ENCODE assay signal across 21 mouse cellular contexts in genomic region chr4:124632856-124633255, GRCm38 (mm10). TPM values are rescaled to one million over a fixed set of nuclear protein-coding genes. Genes with fewer than 3 reads are reported as not detected.
DNase-seq lines count a peak whose midpoint lies in the region; ATAC-seq lines count a peak whose summit lies in the region.
"Had no signal": no experiment of that assay in that cellular context is flagged by ENCODE, and none has a peak within 500 bp of the region (broad histone marks: within the 10 kb centered on the region; RNA-seq: fewer than 3 reads in every experiment).

No protein-coding gene starts in this region.

- no peak for ATAC-seq in midbrain, embryonic 13.5 days
- ATAC-seq in midbrain, embryonic 11.5 days (ENCODE audit: low FRiP score), result no peak
- ATAC-seq: forebrain, embryonic 13.5 days; forebrain, embryonic 15.5 days; forebrain, postnatal 0 days had no signal

- no peaks in the 10 kb centered on the region for H3K9me3 ChIP-seq in midbrain, embryonic 13.5 days
- H3K9me3 ChIP-seq in midbrain, embryonic 11.5 days (ENCODE audit: control insufficient read depth, low read length), result no peaks in the 10 kb centered on the region
- H3K9me3 ChIP-seq: embryonic facial prominence, embryonic 10.5 days; embryonic facial prominence, embryonic 12.5 days; forebrain, embryonic 13.5 days; forebrain, embryonic 15.5 days had no signal

- H3K27me3 ChIP-seq in midbrain, embryonic 13.5 days, result 0 out of 2 replicates have a peak, but pooled peaks cover 4% of the 10 kb centered on the region
- H3K27me3 ChIP-seq in midbrain, embryonic 11.5 days (ENCODE audit: control insufficient read depth, insufficient read depth, low read length), result no peaks in the 10 kb centered on the region
- H3K27me3 ChIP-seq: forebrain, embryonic 15.5 days had no signal

- no peak overlapping the region for H3K4me3 ChIP-seq in midbrain, embryonic 13.5 days (replicated peaks)
- no peak overlapping the region for H3K4me3 ChIP-seq in midbrain, embryonic 11.5 days (ENCODE audit: low read depth, low read length)
- H3K4me3 ChIP-seq: embryonic facial prominence, embryonic 10.5 days; embryonic facial prominence, embryonic 12.5 days; forebrain, embryonic 13.5 days; forebrain, embryonic 15.5 days had no signal

- WGBS in midbrain, embryonic 13.5 days, result 72% methylated on average over 10 of the region's 10 CpGs
- WGBS in midbrain, embryonic 11.5 days, result 75% methylated on average over 10 of the region's 10 CpGs

- peak overlapping the region; percentile 51; the same call in 1 of the 2 replicates for H3K27ac ChIP-seq in midbrain, embryonic 13.5 days
- H3K27ac ChIP-seq in midbrain, embryonic 11.5 days (ENCODE audit: low read depth, low read length), result no peak overlapping the region
- H3K27ac ChIP-seq: embryonic facial prominence, embryonic 10.5 days; embryonic facial prominence, embryonic 12.5 days; forebrain, embryonic 13.5 days; forebrain, embryonic 15.5 days had no signal

- no peak overlapping the region for H3K9ac ChIP-seq in midbrain, embryonic 13.5 days (replicated peaks)
- H3K9ac ChIP-seq in midbrain, embryonic 11.5 days (ENCODE audit: low read length), result no peak overlapping the region
- H3K9ac ChIP-seq: embryonic facial prominence, embryonic 12.5 days; forebrain, embryonic 13.5 days; forebrain, embryonic 15.5 days; forebrain, postnatal 0 days had no signal

- no peaks in the 10 kb centered on the region for H3K36me3 ChIP-seq in midbrain, embryonic 13.5 days
- H3K36me3 ChIP-seq in midbrain, embryonic 11.5 days (ENCODE audit: control insufficient read depth, insufficient read depth, low read length), result no peaks in the 10 kb centered on the region
- H3K36me3 ChIP-seq: embryonic facial prominence, embryonic 10.5 days; embryonic facial prominence, embryonic 12.5 days; forebrain, embryonic 15.5 days had no signal

- H3K4me2 ChIP-seq in midbrain, embryonic 13.5 days (replicated peaks), result no peak overlapping the region
- no peak overlapping the region for H3K4me2 ChIP-seq in midbrain, embryonic 11.5 days
- H3K4me2 ChIP-seq: embryonic facial prominence, embryonic 12.5 days; forebrain, embryonic 13.5 days; forebrain, embryonic 15.5 days had no signal

- H3K4me1 ChIP-seq in midbrain, embryonic 13.5 days (replicated peaks), result peaks cover 11% of the 10 kb centered on the region
- H3K4me1 ChIP-seq in midbrain, embryonic 11.5 days (ENCODE audit: control insufficient read depth, insufficient read depth, low read length), result no peaks in the 10 kb centered on the region
- H3K4me1 ChIP-seq: embryonic facial prominence, embryonic 10.5 days; embryonic facial prominence, embryonic 12.5 days; forebrain, embryonic 13.5 days; forebrain, embryonic 15.5 days had no signal

- DNase-seq in midbrain, embryonic 11.5 days (ENCODE audit: low spot score, missing footprints), result no peak
- DNase-seq in retina, postnatal 1 day, result peak; percentile 45
- DNase-seq in retina, embryonic 14.5 days (ENCODE audit: low spot score), result no peak
- DNase-seq in layer of hippocampus, postnatal 25 days (ENCODE audit: extremely low spot score in 1 of 2, low spot score in 1 of 2), result no peak
- DNase-seq: cerebellum, adult 11-12 months; cerebellum, adult 2 months; cerebellum, adult 9-10 months; cerebellum, postnatal 25 days; forebrain, postnatal 0 days had no signal

RNA-seq across cellular contexts. Expression of gene 3100002H09Rik, which starts 22.3 kb away (rescaled TPM):
- polyA plus RNA-seq in midbrain, embryonic 13.5 days (2015; fragmentation: Nextera tagmentation; extraction: Ambion mirVana), result 0.79 and 1.1 TPM in 2 replicates
- polyA plus RNA-seq in midbrain, embryonic 11.5 days (2014; fragmentation: Nextera tagmentation; extraction: Ambion mirVana), result 0.16 TPM in 1 of 2 replicates, not detected in the other
- total RNA-seq in layer of hippocampus, postnatal 25 days (2021), result 1 to 10 TPM in 1 of 2 experiments, not detected in 1; 1.6 TPM
- total RNA-seq: adrenal gland, adult 2 months; adrenal gland, postnatal 10 days; adrenal gland, postnatal 25 days; adrenal gland, postnatal 4 days; ES-E14; forebrain, postnatal 0 days; MEL had no signal
- polyA plus RNA-seq: adrenal gland, adult 2 months; C2C12; cerebellum, adult 2 months; embryonic facial prominence, embryonic 12.5 days had no signal

RNA-seq across cellular contexts. Expression of gene Pou3f1, which starts 23.8 kb away (rescaled TPM):
- 14.2 and 19.3 TPM in 2 replicates for polyA plus RNA-seq in midbrain, embryonic 13.5 days (2015; fragmentation: Nextera tagmentation; extraction: Ambion mirVana)
- 19.2 and 20.5 TPM in 2 replicates for polyA plus RNA-seq in midbrain, embryonic 11.5 days (2014; fragmentation: Nextera tagmentation; extraction: Ambion mirVana)
- total RNA-seq in layer of hippocampus, postnatal 25 days (2021), result 10 to 100 TPM; 46.3 to 49.8 TPM
- total RNA-seq: adrenal gland, postnatal 25 days; MEL had no signal
